Mouse (Mus musculus): Measurements from ENCODE around the gene Fmo3. TPM values are rescaled to one million over a fixed set of nuclear protein-coding genes. Genes with fewer than 3 reads are reported as not detected.

Gene Fmo3
- not detected for total RNA-seq (2023)

GRCm38 (mm10) chr1:162984428-162984827 is at the start of gene Fmo3:
TSS of gene Fmo3 (minus strand) at chr1:162984528.

GRCm38 (mm10) chr1:162937415-162937814 is 46.9 kb downstream of the Fmo3 start, which contains the start of gene Fmo6:
TSS of gene Fmo6 (minus strand) at chr1:162937515.

Other genes starting within 250 kb of the Fmo3 start
- gene Prrc2c, start 244.0 kb downstream of the Fmo3 start, total RNA-seq (2023) = 595 TPM
- not detected for gene Fmo4, start 170.6 kb downstream of the Fmo3 start, total RNA-seq (2023)
- gene Fmo1, start 117.9 kb downstream of the Fmo3 start, total RNA-seq (2023) = 0.38 TPM
- gene Fmo2, start 85.8 kb downstream of the Fmo3 start, total RNA-seq (2023) = 0.50 TPM
- not detected for gene Fmo6, start 47.0 kb downstream of the Fmo3 start, total RNA-seq (2023)
- not detected for gene Mroh9, start 101.1 kb upstream of the Fmo3 start, total RNA-seq (2023)